Mouse (Mus musculus): ENCODE measurements around the gene Myh7b. TPM values are rescaled to one million over a fixed set of nuclear protein-coding genes. Genes with fewer than 3 reads are reported as not detected.

The Myh7b gene
- polyA plus RNA-seq, 1 experiment: 0.16 TPM

DNA sequence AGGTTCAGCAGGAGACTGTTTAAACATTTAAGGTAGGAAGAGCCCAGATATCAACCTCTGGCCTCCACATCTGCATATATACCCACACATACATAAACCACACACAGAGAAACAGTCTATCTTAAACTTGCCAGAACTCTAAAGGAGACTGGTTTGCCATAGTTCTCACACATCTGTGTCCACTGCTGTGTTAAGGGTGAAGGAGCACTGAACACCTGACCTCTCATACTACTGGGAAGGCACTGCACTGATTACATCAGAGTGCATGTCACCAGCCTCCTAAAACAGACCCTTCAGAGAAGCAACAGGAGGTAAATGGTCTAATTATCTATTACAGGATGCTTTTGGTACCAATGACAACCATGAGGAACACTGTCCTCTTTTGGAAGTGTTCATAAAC lies 25.9 kb downstream of the Myh7b start:
- Histone ChIP-seq H3K4me3 (ENCODE audit: insufficient read depth, low read depth, low read length) (no peak overlapping the region), H3K4me1 (ENCODE audit: control insufficient read depth, insufficient read depth, insufficient read length, low read length) (peaks cover 22% of the 10 kb centered on the region), H3K27ac (replicated peaks; ENCODE audit: low read depth, low read length) (peak overlapping the region; percentile 25; the same call in 1 of the 2 replicates)

DNA sequence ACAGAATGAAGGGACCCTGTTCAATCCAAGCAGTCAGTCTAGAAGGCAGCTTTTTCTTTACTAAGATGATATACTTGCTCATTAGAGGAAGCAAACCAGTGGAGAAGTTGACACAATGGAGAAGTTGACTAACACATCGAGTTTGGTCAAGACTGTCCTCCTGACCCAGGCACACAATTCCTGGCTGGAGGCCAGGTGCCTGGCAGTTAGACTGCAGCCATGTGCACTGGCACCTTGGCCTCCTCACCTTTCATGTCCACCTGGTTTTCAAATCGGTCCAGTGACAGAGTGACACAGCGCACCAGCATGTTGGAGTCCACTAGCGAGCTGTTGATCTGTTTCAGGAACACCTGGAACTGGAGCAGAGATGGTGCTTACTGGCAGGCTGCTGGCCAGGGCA lies 26.4 kb downstream of the Myh7b start:
- 0 out of 2 replicates have a peak overlapping the region, but pooled peaks have one; percentile 25 for H3K27ac ChIP-seq (replicated peaks; ENCODE audit: low read depth, low read length)

DNA sequence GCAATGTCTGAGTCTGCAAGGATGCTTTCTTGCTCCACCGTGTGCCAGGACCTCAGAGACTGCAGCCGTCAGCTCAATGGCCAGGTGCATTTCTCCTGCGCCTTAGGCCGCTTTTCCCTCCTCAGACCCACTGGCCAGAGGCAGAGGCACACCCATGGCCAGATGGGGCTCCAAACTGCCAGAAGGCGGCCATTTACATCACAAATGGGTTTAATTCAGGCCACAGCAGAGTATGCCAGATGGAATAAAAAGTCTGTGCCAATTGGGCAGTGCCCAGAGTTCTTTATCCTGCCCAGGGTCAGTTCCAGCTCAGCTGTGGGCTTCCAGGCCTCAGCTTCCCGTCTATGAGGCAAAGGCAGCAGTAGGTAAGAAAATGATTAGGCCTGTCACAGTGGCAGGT lies 29.6 kb downstream of the Myh7b start:
- Histone ChIP-seq H3K4me1 (ENCODE audit: control insufficient read depth, insufficient read depth, insufficient read length, low read length) (peaks cover 15% of the 10 kb centered on the region), H3K27ac (replicated peaks; ENCODE audit: low read depth, low read length) (no peak overlapping the region), H3K4me3 (ENCODE audit: insufficient read depth, low read depth, low read length) (no peak overlapping the region)

More for the DNA sequence above, 26.4 kb downstream of the Myh7b start:
- H3K4me3 ChIP-seq (ENCODE audit: insufficient read depth, low read depth, low read length): no peak overlapping the region
- peaks cover 25% of the 10 kb centered on the region for H3K4me1 ChIP-seq (ENCODE audit: control insufficient read depth, insufficient read depth, insufficient read length, low read length)

DNA sequence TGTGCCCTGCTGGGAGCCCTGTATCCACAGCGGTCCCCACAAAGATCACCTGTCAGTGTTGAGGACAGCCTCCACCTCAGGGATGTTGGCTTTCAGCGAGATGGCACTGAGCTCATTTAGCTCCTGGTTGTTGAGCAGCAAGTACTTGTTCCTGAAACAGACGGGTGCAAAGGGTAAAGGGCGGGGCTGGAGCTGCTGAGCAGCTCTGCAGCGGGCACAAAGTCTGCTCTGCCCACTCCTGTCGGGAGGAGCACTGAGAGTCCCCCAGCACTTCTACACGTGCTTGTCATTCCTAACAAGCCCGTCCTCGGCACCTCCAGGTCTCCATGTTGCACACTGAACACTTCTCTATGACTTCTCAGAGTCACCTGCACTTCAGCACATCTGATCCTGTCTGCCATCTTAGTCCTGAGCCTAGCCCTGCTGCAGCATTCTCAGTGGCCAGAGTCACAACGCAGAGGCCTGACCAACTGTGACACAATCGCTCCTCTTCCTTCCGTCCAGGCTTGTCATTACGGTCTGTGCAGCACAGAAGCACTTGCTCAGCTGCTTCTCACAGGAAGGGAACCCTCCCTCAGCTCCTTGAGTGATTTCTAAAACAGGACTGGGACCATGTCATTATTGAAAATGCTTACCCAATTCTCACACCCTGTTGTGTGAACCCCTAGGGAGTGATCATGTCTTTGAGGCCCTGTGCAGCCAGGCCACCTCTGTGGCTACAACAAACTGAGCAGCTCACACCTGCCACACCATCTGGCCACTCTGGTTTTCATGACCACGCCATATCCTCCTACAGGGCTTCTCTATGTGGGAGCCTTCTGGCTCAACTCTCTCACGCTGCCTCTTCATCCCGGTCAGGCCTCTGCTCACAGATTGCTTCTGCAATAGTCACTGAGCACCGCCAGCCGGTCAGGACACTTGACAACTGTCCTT lies 30.8 kb downstream of the Myh7b start:
- Histone ChIP-seq H3K4me3 (ENCODE audit: insufficient read depth, low read depth, low read length) (no peak overlapping the region), H3K27ac (replicated peaks; ENCODE audit: low read depth, low read length) (no peak overlapping the region), H3K4me1 (ENCODE audit: control insufficient read depth, insufficient read depth, insufficient read length, low read length) (peaks cover 11% of the 10 kb centered on the region)

DNA sequence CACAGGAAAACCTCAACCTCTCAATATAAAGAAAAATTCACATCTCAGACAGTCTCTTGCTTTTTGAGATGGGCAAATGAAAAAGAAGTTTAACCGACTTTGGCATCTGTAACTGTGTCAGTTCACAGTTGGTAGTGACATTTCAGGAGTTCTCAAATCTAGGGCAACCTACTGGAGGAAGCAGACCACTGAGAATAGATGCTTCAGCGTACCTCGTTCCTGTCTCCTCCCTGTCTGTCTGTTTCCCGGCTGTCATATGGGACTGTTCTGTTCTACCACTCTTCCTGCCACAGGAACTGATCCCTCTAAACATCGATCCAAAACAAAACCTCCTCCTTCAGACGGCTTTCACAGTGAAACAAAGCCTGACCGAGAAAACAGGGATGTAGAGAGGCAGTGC lies 34.7 kb downstream of the Myh7b start:
- no peak overlapping the region for H3K4me3 ChIP-seq (ENCODE audit: insufficient read depth, low read depth, low read length)
- H3K27ac ChIP-seq (replicated peaks; ENCODE audit: low read depth, low read length): no peak overlapping the region
- H3K4me1 ChIP-seq (ENCODE audit: control insufficient read depth, insufficient read depth, insufficient read length, low read length): peaks cover 7% of the 10 kb centered on the region; the same call in 1 of the 2 replicates

DNA sequence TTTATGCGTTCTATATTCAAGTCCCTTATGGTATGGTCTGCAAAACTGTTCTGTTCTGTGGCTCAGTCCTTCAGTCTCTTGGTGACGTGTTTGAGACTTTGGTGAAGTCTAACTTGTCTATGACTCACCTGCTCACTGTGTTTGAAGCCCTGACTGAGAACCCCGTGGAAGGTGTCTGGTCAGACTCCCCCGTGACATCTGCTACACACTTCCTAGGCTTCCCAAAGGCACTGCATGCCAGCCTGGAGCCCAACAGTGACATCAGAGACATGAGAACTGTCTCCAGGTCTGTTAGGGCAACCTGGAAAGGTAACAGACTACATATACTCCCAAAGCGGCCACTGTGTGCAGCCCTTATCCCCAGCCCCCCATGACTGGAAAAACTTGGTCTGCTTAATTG lies 41.6 kb downstream of the Myh7b start:
- H3K27ac ChIP-seq (replicated peaks; ENCODE audit: low read depth, low read length): no peak overlapping the region
- no peaks in the 10 kb centered on the region for H3K4me1 ChIP-seq (ENCODE audit: control insufficient read depth, insufficient read depth, insufficient read length, low read length)
- H3K4me3 ChIP-seq (ENCODE audit: insufficient read depth, low read depth, low read length): no peak overlapping the region

DNA sequence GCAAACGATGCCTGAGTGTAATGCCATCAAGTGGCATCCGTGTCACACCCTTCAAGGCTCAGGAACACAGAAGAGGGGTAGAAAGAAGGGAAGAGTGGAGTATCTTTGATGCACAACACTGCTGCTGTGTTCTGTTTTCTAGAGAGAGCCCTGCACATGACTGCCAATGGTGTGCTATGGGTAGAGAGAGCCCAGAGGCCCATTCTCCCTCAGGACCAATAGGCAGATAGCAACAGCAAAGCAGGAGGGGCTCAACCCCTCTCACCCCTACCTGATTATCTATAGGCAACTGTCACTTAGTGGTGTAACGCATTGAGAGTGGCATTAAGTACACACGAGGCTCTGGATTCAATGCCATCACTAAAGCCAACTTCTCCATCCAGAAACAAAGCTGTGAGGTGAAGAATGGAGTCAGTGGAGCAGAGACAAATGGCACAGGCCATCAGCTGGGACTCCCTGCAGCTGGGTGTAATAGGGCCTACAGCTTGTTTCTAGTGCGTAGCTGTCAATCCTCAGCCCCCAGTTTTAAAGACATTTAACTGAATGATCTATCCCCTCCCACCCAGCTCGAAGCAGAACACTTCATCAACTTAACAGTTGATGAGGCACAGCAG lies 44.9 kb downstream of the Myh7b start:
- no peak overlapping the region for H3K27ac ChIP-seq (replicated peaks; ENCODE audit: low read depth, low read length)
- no peaks in the 10 kb centered on the region for H3K4me1 ChIP-seq (ENCODE audit: control insufficient read depth, insufficient read depth, insufficient read length, low read length)
- no peak overlapping the region for H3K4me3 ChIP-seq (ENCODE audit: insufficient read depth, low read depth, low read length)

DNA sequence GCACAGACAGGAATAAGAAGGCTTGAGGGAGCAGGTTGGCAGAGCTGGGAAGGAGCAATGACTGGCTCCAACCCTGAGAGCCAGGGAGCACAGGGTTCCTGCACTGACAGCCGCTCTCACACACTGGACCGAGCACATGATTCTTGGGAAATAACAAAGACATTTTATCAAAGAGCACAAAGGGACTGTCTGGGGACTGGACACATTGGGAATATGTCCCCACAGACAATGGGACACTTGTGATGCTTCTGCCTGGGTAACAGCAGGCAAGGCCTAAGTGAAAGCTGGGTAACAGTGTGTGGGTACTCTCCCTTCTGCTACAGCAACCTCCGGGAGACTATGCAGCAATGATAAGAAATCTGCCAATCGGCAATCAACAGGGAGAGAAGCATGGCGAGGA lies 51.4 kb downstream of the Myh7b start:
- H3K27ac ChIP-seq (replicated peaks; ENCODE audit: low read depth, low read length): no peak overlapping the region
- H3K4me1 ChIP-seq (ENCODE audit: control insufficient read depth, insufficient read depth, insufficient read length, low read length): no peaks in the 10 kb centered on the region
- H3K4me3 ChIP-seq (ENCODE audit: insufficient read depth, low read depth, low read length): no peak overlapping the region

DNA sequence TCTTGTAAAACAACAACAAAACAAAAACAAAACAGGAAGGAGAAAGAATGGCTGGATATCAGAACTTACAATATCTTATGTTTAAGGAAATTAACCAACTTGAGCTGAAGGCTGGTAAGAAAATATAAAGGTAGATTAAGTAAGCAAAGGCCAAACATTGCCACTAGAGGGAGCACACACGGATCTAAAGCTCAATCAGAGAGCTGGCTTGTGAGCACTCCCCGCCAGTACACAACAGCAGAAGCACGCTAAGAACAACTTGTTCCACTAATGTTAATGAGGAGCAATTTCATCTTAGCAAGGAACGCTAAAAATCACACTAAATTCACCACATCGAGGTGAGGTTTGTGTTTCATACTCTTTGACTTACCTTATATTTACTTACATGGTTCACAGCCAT lies 52.1 kb downstream of the Myh7b start:
- Histone ChIP-seq H3K4me1 (ENCODE audit: control insufficient read depth, insufficient read depth, insufficient read length, low read length) (no peaks in the 10 kb centered on the region), H3K4me3 (ENCODE audit: insufficient read depth, low read depth, low read length) (no peak overlapping the region), H3K27ac (replicated peaks; ENCODE audit: low read depth, low read length) (no peak overlapping the region)

DNA sequence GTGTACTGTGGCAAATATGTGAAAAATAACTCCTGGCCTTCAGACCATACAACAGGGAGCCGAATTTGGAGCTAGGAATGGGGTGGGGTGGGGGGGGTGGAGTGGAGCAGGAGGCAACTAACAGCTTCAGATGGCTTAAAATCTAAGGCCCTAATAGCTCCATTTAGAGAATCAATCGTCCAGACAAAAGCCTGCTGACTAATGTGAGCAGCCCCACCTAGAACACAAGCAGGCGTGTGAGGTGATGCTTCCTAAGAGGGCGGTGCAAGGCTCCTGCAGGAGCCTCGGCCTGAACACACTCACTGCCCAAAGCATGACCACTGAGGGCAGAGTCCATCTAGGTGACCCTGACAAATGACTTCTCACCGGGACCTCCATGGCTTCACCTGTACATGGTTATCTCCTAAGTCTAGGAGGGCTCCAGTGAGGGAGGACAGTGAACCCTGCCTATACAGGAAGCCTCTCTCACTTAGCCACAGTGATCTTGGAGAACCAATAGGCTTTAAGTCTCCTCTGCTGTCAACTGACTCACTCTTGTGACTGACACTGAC lies 53.0 kb downstream of the Myh7b start:
- Histone ChIP-seq H3K4me1 (ENCODE audit: control insufficient read depth, insufficient read depth, insufficient read length, low read length) (no peaks in the 10 kb centered on the region), H3K4me3 (ENCODE audit: insufficient read depth, low read depth, low read length) (no peak overlapping the region)

DNA sequence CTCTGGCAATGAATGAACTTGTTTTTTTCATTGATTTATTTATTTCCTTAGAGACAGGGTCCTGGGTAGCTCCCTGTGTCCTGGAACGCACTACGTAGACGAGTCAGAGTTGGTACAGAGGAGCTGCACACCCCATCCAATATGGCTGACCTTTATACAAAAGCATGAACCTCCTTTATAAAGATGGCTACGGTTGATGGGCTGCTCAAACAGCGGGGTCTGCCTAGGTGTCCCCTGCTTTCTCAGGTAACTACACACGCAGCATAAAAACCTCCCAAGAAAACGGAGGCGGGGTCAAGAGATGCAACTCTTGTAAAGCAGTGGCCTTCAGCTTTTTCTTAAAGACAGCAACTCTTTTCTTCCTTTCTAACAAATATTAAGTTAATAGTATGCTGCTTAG lies 56.9 kb downstream of the Myh7b start:
- Histone ChIP-seq H3K27ac (replicated peaks; ENCODE audit: low read depth, low read length) (no peak overlapping the region), H3K4me3 (ENCODE audit: insufficient read depth, low read depth, low read length) (no peak overlapping the region), H3K4me1 (ENCODE audit: control insufficient read depth, insufficient read depth, insufficient read length, low read length) (no peaks in the 10 kb centered on the region)

More for the DNA sequence above, 53.0 kb downstream of the Myh7b start:
- H3K27ac ChIP-seq (replicated peaks; ENCODE audit: low read depth, low read length): no peak overlapping the region

DNA sequence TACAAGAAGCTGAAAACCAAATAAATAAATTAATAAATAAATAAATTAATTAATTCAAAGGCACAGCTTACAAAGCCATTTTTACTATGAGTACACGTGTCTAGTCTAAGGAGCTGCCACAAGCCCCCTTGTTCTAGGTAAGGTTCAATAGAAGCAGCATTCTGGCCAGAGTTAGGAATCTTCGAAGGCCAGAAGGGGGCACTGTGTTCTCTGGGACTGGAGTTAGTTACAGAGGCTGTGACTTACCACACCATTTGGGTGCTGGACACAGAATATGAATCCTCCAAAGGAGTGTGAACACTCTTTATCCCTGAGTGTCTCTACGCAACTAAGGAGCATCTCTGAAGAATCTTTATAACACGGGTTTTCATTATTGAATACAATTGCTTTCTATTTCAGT lies 57.4 kb downstream of the Myh7b start:
- Histone ChIP-seq H3K4me3 (ENCODE audit: insufficient read depth, low read depth, low read length) (no peak overlapping the region), H3K4me1 (ENCODE audit: control insufficient read depth, insufficient read depth, insufficient read length, low read length) (no peaks in the 10 kb centered on the region), H3K27ac (replicated peaks; ENCODE audit: low read depth, low read length) (no peak overlapping the region)

DNA sequence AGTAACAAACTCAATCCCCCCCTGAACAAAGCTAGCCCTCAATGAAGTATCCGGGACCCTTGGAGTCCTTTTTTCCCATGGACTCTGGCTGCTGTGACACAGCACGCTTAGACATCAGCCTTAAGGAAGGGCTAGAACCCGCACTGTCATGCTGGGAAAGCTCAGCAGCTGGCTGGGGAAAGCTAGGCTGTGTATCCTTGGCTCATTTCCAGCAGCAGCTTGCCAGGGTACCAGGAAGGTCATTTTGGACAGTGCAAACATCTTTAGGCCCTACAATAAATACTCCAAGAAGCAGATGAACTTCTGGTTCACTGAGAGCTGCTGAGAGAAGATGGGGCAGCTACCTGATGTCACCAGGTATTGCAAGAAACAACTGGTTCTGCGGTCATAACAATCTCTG lies 60.2 kb downstream of the Myh7b start:
- Histone ChIP-seq H3K4me3 (ENCODE audit: insufficient read depth, low read depth, low read length) (no peak overlapping the region), H3K27ac (replicated peaks; ENCODE audit: low read depth, low read length) (no peak overlapping the region)

DNA sequence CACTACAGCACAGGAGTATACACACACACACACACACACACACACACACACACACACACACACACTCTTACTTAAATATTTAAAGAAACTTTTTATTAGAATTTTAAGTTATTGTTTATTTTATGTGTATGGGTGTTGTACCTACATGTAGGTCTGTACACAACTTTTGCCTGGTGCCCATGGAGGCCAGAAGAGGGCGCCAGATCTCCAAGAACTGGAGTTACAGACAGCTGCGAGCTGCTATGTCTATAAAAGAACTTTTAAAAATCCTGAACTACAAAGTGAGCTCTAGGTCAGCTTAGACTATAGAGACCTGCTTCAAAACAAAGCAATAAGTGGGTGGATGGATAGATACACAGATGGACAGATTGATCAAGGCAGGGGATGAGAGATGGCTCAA lies 62.5 kb downstream of the Myh7b start:
- peaks cover 2% of the 10 kb centered on the region; the same call in 1 of the 2 replicates for H3K4me1 ChIP-seq (ENCODE audit: control insufficient read depth, insufficient read depth, insufficient read length, low read length)
- H3K4me3 ChIP-seq (ENCODE audit: insufficient read depth, low read depth, low read length): no peak overlapping the region
- no peak overlapping the region for H3K27ac ChIP-seq (replicated peaks; ENCODE audit: low read depth, low read length)

More for the DNA sequence above, 60.2 kb downstream of the Myh7b start:
- H3K4me1 ChIP-seq (ENCODE audit: control insufficient read depth, insufficient read depth, insufficient read length, low read length): no peaks in the 10 kb centered on the region

DNA sequence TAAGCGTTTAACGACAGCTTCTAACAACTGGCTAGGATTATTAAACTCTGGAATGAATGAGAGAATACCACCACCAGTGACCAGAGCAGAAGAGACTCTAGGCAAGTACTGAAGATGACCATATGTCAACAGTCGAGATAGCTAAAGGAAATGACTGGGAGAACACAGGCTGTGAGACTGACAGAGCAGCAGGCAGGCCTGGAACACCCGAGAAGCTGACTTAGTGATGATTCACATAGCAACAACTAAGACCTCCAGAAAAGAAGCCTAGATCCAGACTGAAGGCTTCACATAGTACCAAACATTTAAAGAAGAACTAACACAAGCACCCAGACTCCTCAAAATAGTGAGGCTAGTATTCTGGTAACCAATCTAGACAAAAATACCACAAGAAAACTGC lies 64.1 kb downstream of the Myh7b start:
- Histone ChIP-seq H3K4me3 (ENCODE audit: insufficient read depth, low read depth, low read length) (no peak overlapping the region), H3K27ac (replicated peaks; ENCODE audit: low read depth, low read length) (no peak overlapping the region), H3K4me1 (ENCODE audit: control insufficient read depth, insufficient read depth, insufficient read length, low read length) (peaks cover 7% of the 10 kb centered on the region)

Data from brown adipose tissue, adult 24 weeks (tissue).